Mouse (Mus musculus) hindbrain, embryonic 14.5 days (tissue): ENCODE data around the gene Perm1. TPM values are rescaled to one million over a fixed set of nuclear protein-coding genes. Genes with fewer than 3 reads are reported as not detected.

Experiments
- ATAC-seq: fragments of 200-750 bp; cut with Nextera tagmentation; 2 replicates; pipeline ENCODE4 v1.8.0; 2017; ENCODE audit warnings: moderate number of reproducible peaks, mild to moderate bottlenecking, moderate TSS enrichment, moderate library complexity; ENCODE audit not compliant: low FRiP score
- DNase-seq: peaks from one replicate; pipeline ENCODE4 v3.0.0-alpha.2; 2015; ENCODE audit warnings: low spot score
- H3K27ac ChIP-seq: fragments of 300-500 bp; sonication (generic); 2 replicates; pipeline ENCODE4 v1.5.1; 2014; ENCODE audit warnings: mild to moderate bottlenecking, moderate library complexity
- H3K27me3 ChIP-seq: fragments of 300-500 bp; sonication (generic); 2 replicates; pipeline ENCODE4 v1.6.1; 2014; ENCODE audit warnings: mild to moderate bottlenecking, low read length, mixed read lengths; ENCODE audit not compliant: control insufficient read depth, insufficient read depth
- H3K36me3 ChIP-seq: fragments of 300-500 bp; sonication (generic); replicated peaks from 2 replicates; pipeline ENCODE4 v1.6.1; 2014; ENCODE audit not compliant: control insufficient read depth, insufficient read depth
- H3K4me1 ChIP-seq: fragments of 300-500 bp; sonication (generic); replicated peaks from 2 replicates; pipeline ENCODE4 v1.6.1; 2014; ENCODE audit warnings: antibody characterized with exemption, low read length, mixed read lengths; ENCODE audit not compliant: control insufficient read depth, insufficient read depth
- H3K4me2 ChIP-seq: fragments of 300-500 bp; sonication (generic); replicated peaks from 2 replicates; pipeline ENCODE4 v1.6.1; 2014; ENCODE audit warnings: mild to moderate bottlenecking, moderate library complexity
- H3K4me3 ChIP-seq: fragments of 300-500 bp; sonication (generic); replicated peaks from 2 replicates; pipeline ENCODE4 v1.5.1; 2014; ENCODE audit warnings: mild to moderate bottlenecking, low read length
- H3K9ac ChIP-seq: fragments of 300-500 bp; sonication (generic); 2 replicates; pipeline ENCODE4 v1.6.1; 2014
- H3K9me3 ChIP-seq: fragments of 300-500 bp; sonication (generic); 2 replicates; pipeline ENCODE4 v1.6.1; 2016; ENCODE audit warnings: low read length; ENCODE audit not compliant: control insufficient read depth
- WGBS: fragments of 180-500 bp; shearing (Covaris S2); extraction: QIAGEN DNeasy Blood & Tissue Kit; methylation state at CpG from one replicate; pipeline ENCODE4 v1.1.7; 2014; 5-methylcytosine and 5-hydroxymethylcytosine counted together
- polyA plus RNA-seq: library from polyadenylated mRNA; unstranded; fragments of >200 nt; fragmentation: Nextera tagmentation; extraction: Ambion mirVana; gene quantifications from 2 replicates; pipeline ENCODE4 v1.2.1, GENCODE M21; 2014

The Perm1 gene
- polyA plus RNA-seq, 1 experiment from 2014 or later = 2.2 TPM

GRCm38 (mm10) chr4:156197131-156197828 lies 18.4 kb upstream of the Perm1 start, which contains the start of gene Agrn:
Agrn (minus strand) TSS chr4:156197488.
- H3K4me1 ChIP-seq = peaks cover 37% of the 10 kb centered on the region
- DNase-seq (peak; percentile 81), ATAC-seq (peak; percentile 84)
- H3K9ac ChIP-seq = peak within 1 kb of the TSS; percentile 89
- H3K36me3 ChIP-seq = 0 out of 2 replicates have a peak, but pooled peaks cover 8% of the 10 kb centered on the region
- peak within 1 kb of the TSS; percentile 91 for H3K4me3 ChIP-seq
- no peaks in the 10 kb centered on the region for H3K9me3 ChIP-seq
- H3K27ac ChIP-seq = peak within 1 kb of the TSS; percentile 89
- H3K27me3 ChIP-seq = no peaks in the 10 kb centered on the region; the same call in 1 of the 2 replicates
- H3K4me2 ChIP-seq = peak within 1 kb of the TSS; percentile 97
- under 1% methylated on average over 28 of the region's 88 CpGs for WGBS

GRCm38 (mm10) chr4:156197829-156198205 lies 17.9 kb upstream of the Perm1 start:
- Histone ChIP-seq H3K9ac (peak overlapping the region; percentile 74), H3K36me3 (0 out of 2 replicates have a peak, but pooled peaks cover 7% of the 10 kb centered on the region), H3K27me3 (no peaks in the 10 kb centered on the region; the same call in 1 of the 2 replicates), H3K9me3 (no peaks in the 10 kb centered on the region), H3K4me2 (peak overlapping the region; percentile 54), H3K4me3 (peak overlapping the region; percentile 91), H3K4me1 (peaks cover 42% of the 10 kb centered on the region), H3K27ac (peak overlapping the region; percentile 89)
- peak; percentile 92 for ATAC-seq
- WGBS = 0% methylated on average over 26 of the region's 26 CpGs
- DNase-seq = no peak

- Histone ChIP-seq H3K27ac (no peak within 1 kb of the TSS), H3K9ac (no peak within 1 kb of the TSS), H3K36me3 (no peaks in the 10 kb centered on the region), H3K9me3 (no peaks in the 10 kb centered on the region), H3K4me1 (peaks cover 16% of the 10 kb centered on the region), H3K4me2 (no peak within 1 kb of the TSS), H3K4me3 (no peak within 1 kb of the TSS), H3K27me3 (no peaks in the 10 kb centered on the region; the same call in 1 of the 2 replicates)
- DNase-seq (no peak), ATAC-seq (no peak)
- WGBS = 68% methylated on average over 10 of the region's 10 CpGs
Measured at GRCm38 (mm10) chr4:156200623-156201475, 14.8 kb upstream of the Perm1 start, which contains the start of gene Isg15. Isg15 (minus strand) TSS chr4:156200818.

- Histone ChIP-seq H3K4me3 (peak overlapping the region; percentile 44), H3K27me3 (no peaks in the 10 kb centered on the region; the same call in 1 of the 2 replicates), H3K4me1 (peaks cover 8% of the 10 kb centered on the region; the same call in 1 of the 2 replicates), H3K9ac (peak overlapping the region; percentile 52), H3K27ac (peak overlapping the region; percentile 55), H3K36me3 (no peaks in the 10 kb centered on the region), H3K9me3 (no peaks in the 10 kb centered on the region), H3K4me2 (peak overlapping the region; percentile 75)
- 46% methylated on average over 12 of the region's 12 CpGs for WGBS
- ATAC-seq (no peak), DNase-seq (no peak)
Measured at GRCm38 (mm10) chr4:156202462-156202893, 13.2 kb upstream of the Perm1 start.

GRCm38 (mm10) chr4:156203001-156203412 lies 12.7 kb upstream of the Perm1 start, which contains the start of gene AW011738:
AW011738 (plus strand) TSS chr4:156203304.
- no peaks in the 10 kb centered on the region for H3K36me3 ChIP-seq
- WGBS = 0% methylated on average over 19 of the region's 39 CpGs
- H3K27me3 ChIP-seq = no peaks in the 10 kb centered on the region; the same call in 1 of the 2 replicates
- H3K9me3 ChIP-seq = no peaks in the 10 kb centered on the region
- peaks cover 8% of the 10 kb centered on the region; the same call in 1 of the 2 replicates for H3K4me1 ChIP-seq
- H3K4me3 ChIP-seq = peak within 1 kb of the TSS; percentile 44
- H3K9ac ChIP-seq = peak within 1 kb of the TSS; percentile 52
- H3K27ac ChIP-seq = peak within 1 kb of the TSS; percentile 55
- DNase-seq = peak; percentile 61
- ATAC-seq = peak; percentile 86
- H3K4me2 ChIP-seq = peak within 1 kb of the TSS; percentile 75

- H3K9ac ChIP-seq = peak overlapping the region; percentile 52
- no peak for DNase-seq
- under 1% methylated on average over 45 of the region's 49 CpGs for WGBS
Measured at GRCm38 (mm10) chr4:156203413-156204131, 12.1 kb upstream of the Perm1 start.

GRCm38 (mm10) chr4:156208872-156209271 lies 6.8 kb upstream of the Perm1 start:
- ATAC-seq = no peak
- H3K27me3 ChIP-seq = no peaks in the 10 kb centered on the region
- 94% methylated on average over 4 of the region's 4 CpGs for WGBS

More at GRCm38 (mm10) chr4:156203413-156204131, 12.1 kb upstream of the Perm1 start:
- ATAC-seq = peak; percentile 49
- H3K27ac ChIP-seq = peak overlapping the region; percentile 47
- no peaks in the 10 kb centered on the region for H3K36me3 ChIP-seq
- no peaks in the 10 kb centered on the region; the same call in 1 of the 2 replicates for H3K27me3 ChIP-seq
- H3K4me1 ChIP-seq = peaks cover 8% of the 10 kb centered on the region; the same call in 1 of the 2 replicates
- H3K4me2 ChIP-seq = peak overlapping the region; percentile 75
- H3K9me3 ChIP-seq = no peaks in the 10 kb centered on the region
- peak overlapping the region; percentile 44 for H3K4me3 ChIP-seq

GRCm38 (mm10) chr4:156209963-156210635 lies 5.6 kb upstream of the Perm1 start:
- Histone ChIP-seq H3K27ac (no peak overlapping the region), H3K9me3 (no peaks in the 10 kb centered on the region), H3K4me1 (no peaks in the 10 kb centered on the region), H3K36me3 (no peaks in the 10 kb centered on the region), H3K4me3 (no peak overlapping the region), H3K4me2 (no peak overlapping the region), H3K27me3 (no peaks in the 10 kb centered on the region), H3K9ac (no peak overlapping the region)
- DNase-seq (no peak), ATAC-seq (no peak)
- WGBS = 82% methylated on average over 13 of the region's 13 CpGs

More at GRCm38 (mm10) chr4:156208872-156209271, 6.8 kb upstream of the Perm1 start:
- H3K9ac ChIP-seq = no peak overlapping the region
- no peaks in the 10 kb centered on the region for H3K36me3 ChIP-seq
- no peaks in the 10 kb centered on the region for H3K9me3 ChIP-seq
- no peak overlapping the region for H3K4me3 ChIP-seq
- H3K4me1 ChIP-seq = no peaks in the 10 kb centered on the region
- no peak for DNase-seq
- no peak overlapping the region for H3K27ac ChIP-seq
- no peak overlapping the region for H3K4me2 ChIP-seq
